ENCODE assay signal across 8 mouse cellular contexts in genomic region chr8:31033281-31033680, GRCm38 (mm10).
DNase-seq lines count a peak whose midpoint lies in the region; ATAC-seq and TF ChIP-seq lines count a peak whose summit lies in the region.

No protein-coding gene starts in this region.

- TF ChIP-seq POLR2A in cerebellum, adult 2 months (IDR thresholded peaks at IDR 0.05; ENCODE audit: borderline replicate concordance, insufficient read depth, low read length), result peak; percentile 28; the same call in 1 of the 2 replicates

- no peaks in the 10 kb centered on the region for H3K27me3 ChIP-seq in cerebellum, adult 2 months (ENCODE audit: control insufficient read depth, insufficient read depth, low read length)
- no peaks in the 10 kb centered on the region for H3K27me3 ChIP-seq in lung, embryonic 14.5 days (ENCODE audit: insufficient read depth, low read length)

- H3K4me2 ChIP-seq in lung, embryonic 14.5 days, result peak overlapping the region; percentile 73

- peak; percentile 66 for DNase-seq in ES-E14 (ENCODE audit: low read depth, low spot score)
- DNase-seq in cerebellum, adult 2 months, result peak; percentile 85 to 92
- peak; percentile 84 to 95 for DNase-seq in layer of hippocampus, adult 8-10 months (ENCODE audit: low spot score in 2 of 2)
- peak; percentile 95 for DNase-seq in lung, embryonic 14.5 days
- DNase-seq in testis, postnatal 14 days (ENCODE audit: low spot score), result peak; percentile 77

- ATAC-seq in frontal cortex, adult (ENCODE audit: low TSS enrichment), result peak; percentile 72
- peak; percentile 77 to 83 for ATAC-seq in hematopoietic stem cell, adult 5-6 weeks (replicated peaks in 1 of 2; ENCODE audit: insufficient read depth in 1 of 2, low FRiP score in 2 of 2, low TSS enrichment in 1 of 2, low read depth in 1 of 2, poor library complexity in 2 of 2, severe bottlenecking in 2 of 2)
- ATAC-seq in lung, embryonic 14.5 days (ENCODE audit: insufficient read depth), result peak; percentile 48; the same call in 1 of the 2 replicates
- ATAC-seq in neutrophil, adult 5-6 weeks (ENCODE audit: extremely low read depth, insufficient number of reproducible peaks, low FRiP score, poor library complexity, severe bottlenecking), result peak; percentile 42; the same call in 1 of the 2 replicates

- H3K4me1 ChIP-seq in ES-E14 (ENCODE audit: control insufficient read depth in 2 of 2, insufficient read depth in 2 of 2, low read length in 2 of 2, poor library complexity in 1 of 2), result peaks cover 0 to 5% of the 10 kb centered on the region in 2 experiments; a peak in 2 of 4 replicates
- no peaks in the 10 kb centered on the region for H3K4me1 ChIP-seq in cerebellum, adult 2 months (ENCODE audit: control insufficient read depth, insufficient read depth, low read length)
- no peaks in the 10 kb centered on the region for H3K4me1 ChIP-seq in lung, embryonic 14.5 days (ENCODE audit: insufficient read depth)

- peak; percentile 95 for TF ChIP-seq CTCF in cerebellum, adult 2 months (IDR thresholded peaks at IDR 0.05; ENCODE audit: borderline replicate concordance, insufficient read depth, low read depth, low read length)
- peak; percentile 97 for TF ChIP-seq CTCF in lung, embryonic 14.5 days (IDR thresholded peaks at IDR 0.05; ENCODE audit: low read depth)

- H3K9me3 ChIP-seq in ES-E14 (ENCODE audit: control insufficient read depth, insufficient read depth, low read depth, low read length), result no peaks in the 10 kb centered on the region
- H3K9me3 ChIP-seq in lung, embryonic 14.5 days (ENCODE audit: low read depth, low read length), result no peaks in the 10 kb centered on the region

- H3K36me3 ChIP-seq in ES-E14 (ENCODE audit: control insufficient read depth, insufficient read depth, low read length, poor library complexity, severe bottlenecking), result no peaks in the 10 kb centered on the region
- no peaks in the 10 kb centered on the region for H3K36me3 ChIP-seq in lung, embryonic 14.5 days (ENCODE audit: insufficient read depth)

- H3K4me3 ChIP-seq in ES-E14 (ENCODE audit: insufficient read depth in 1 of 2, low read depth in 1 of 2, low read length in 2 of 2, poor library complexity in 1 of 2, severe bottlenecking in 1 of 2), result no peak overlapping the region
- H3K4me3 ChIP-seq in cerebellum, adult 2 months (replicated peaks; ENCODE audit: insufficient read depth, low read depth, low read length), result peak overlapping the region; percentile 88
- H3K4me3 ChIP-seq in lung, embryonic 14.5 days (ENCODE audit: low read depth, low read length), result peak overlapping the region; percentile 41

- H3K27ac ChIP-seq in ES-E14 (ENCODE audit: insufficient read depth, low read depth, low read length, poor library complexity, severe bottlenecking), result no peak overlapping the region
- peak overlapping the region; percentile 35; the same call in 1 of the 2 replicates for H3K27ac ChIP-seq in cerebellum, adult 2 months (ENCODE audit: insufficient read depth, low read length)
- no peak overlapping the region for H3K27ac ChIP-seq in lung, embryonic 14.5 days (ENCODE audit: low read depth)

- under 1% methylated on average over 13 of the region's 13 CpGs for WGBS in cerebellum, adult 2 months
- 2% methylated on average over 13 of the region's 13 CpGs for WGBS in lung, embryonic 14.5 days

- in situ Hi-C loops in ES-E14 (cut with MboI; ENCODE audit: low sequenced_read_pairs in 2 of 2, unreplicated experiment in 2 of 2), result no loop called here

- no peak overlapping the region; the same call in 1 of the 2 replicates for H3K9ac ChIP-seq in ES-E14 (ENCODE audit: insufficient read depth, low read depth, low read length, poor library complexity, severe bottlenecking)
- peak overlapping the region; percentile 42; the same call in 1 of the 2 replicates for H3K9ac ChIP-seq in lung, embryonic 14.5 days

TF ChIP-seq in ES-E14, 5 proteins besides CTCF, POLR2A, EP300 and RAD21:
- TF ChIP-seq MAFK (IDR thresholded peaks at IDR 0.05; ENCODE audit: insufficient read depth, low read depth, low read length) (no peak), ZC3H11A (IDR thresholded peaks at IDR 0.05; ENCODE audit: borderline replicate concordance, low read depth, low read length) (peak; percentile 46; the same call in 1 of the 2 replicates), HCFC1 (IDR thresholded peaks at IDR 0.05; ENCODE audit: borderline replicate concordance, insufficient read depth, low read length) (no peak)
TF ChIP-seq in ES-E14: peak in this region for 1.

Comparison
In these comparisons a context has a peak if more than half of its experiments do, and no peak if none do; other contexts are left out.
1. H3K4me3 ChIP-seq: peak in cerebellum, adult 2 months (single experiment) and lung, embryonic 14.5 days (single experiment); none in ES-E14 (0 of 2).
2. Peak in every context shown above with its lines, with median percentiles within 50 percentile points of each other: DNase-seq and ATAC-seq.